Mouse (Mus musculus): ENCODE measurements at regions not wholly inside any gene's neighbourhood (a gene's known extent, or its start where the extent isn't known, plus 50 kb on each side); places are given as distances from the start of the nearest gene placed in this dataset.

DNA sequence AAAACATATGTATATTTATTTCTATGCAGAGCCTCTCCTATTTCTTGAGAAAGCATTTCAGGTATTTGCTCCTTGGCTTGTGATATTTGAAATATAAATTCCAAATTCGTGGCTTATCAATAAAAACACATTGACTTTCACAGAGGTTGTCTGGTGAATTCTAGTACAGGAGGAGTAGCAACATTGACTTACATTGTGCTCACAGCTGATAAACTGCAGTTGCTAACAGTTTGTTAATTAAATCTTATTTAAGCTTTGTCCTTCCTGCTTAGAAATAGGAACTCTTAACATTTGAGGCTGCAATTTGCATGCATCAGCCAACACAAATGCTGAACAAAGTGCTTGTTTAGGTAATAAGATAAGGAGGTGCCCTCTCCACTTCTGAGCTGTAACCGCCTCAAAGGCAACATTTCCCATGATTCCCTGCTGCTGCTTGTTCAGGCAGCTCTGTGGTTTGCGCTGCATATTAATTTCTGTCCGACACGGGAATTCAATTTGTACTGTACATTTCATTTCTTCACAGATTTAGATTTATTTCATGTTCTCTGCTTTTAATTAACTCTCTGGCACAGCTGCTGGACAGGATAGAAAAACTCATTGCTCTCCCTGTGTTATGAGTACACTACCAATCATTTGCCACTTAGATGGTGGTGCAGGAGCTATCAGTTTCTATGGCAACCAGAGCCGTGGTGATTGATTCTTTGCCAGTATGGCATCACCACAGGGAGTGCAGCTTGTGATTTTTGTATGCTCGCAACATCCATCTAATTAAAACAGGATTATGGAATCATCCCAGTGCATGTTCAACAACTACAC lies 219.0 kb downstream of the Zfp352 start:
- 19% methylated on average over 7 of the region's 7 CpGs for WGBS
- Histone ChIP-seq H3K4me3 (replicated peaks; ENCODE audit: low read length) (peak overlapping the region; percentile 24; the same call in 1 of the 2 replicates), H3K9ac (replicated peaks; ENCODE audit: low read depth, low read length) (no peak overlapping the region), H3K9me3 (ENCODE audit: control insufficient read depth, low read length) (no peaks in the 10 kb centered on the region), H3K27ac (ENCODE audit: low read length) (peak overlapping the region; percentile 59), H3K36me3 (ENCODE audit: control insufficient read depth, insufficient read depth) (no peaks in the 10 kb centered on the region), H3K27me3 (replicated peaks; ENCODE audit: control insufficient read depth, insufficient read depth, low read length) (no peaks in the 10 kb centered on the region), H3K4me1 (replicated peaks; ENCODE audit: control insufficient read depth, insufficient read depth, low read length) (peaks cover 9% of the 10 kb centered on the region), H3K4me2 (ENCODE audit: low read length) (peak overlapping the region; percentile 50)
- peak; percentile 97 for ATAC-seq

DNA sequence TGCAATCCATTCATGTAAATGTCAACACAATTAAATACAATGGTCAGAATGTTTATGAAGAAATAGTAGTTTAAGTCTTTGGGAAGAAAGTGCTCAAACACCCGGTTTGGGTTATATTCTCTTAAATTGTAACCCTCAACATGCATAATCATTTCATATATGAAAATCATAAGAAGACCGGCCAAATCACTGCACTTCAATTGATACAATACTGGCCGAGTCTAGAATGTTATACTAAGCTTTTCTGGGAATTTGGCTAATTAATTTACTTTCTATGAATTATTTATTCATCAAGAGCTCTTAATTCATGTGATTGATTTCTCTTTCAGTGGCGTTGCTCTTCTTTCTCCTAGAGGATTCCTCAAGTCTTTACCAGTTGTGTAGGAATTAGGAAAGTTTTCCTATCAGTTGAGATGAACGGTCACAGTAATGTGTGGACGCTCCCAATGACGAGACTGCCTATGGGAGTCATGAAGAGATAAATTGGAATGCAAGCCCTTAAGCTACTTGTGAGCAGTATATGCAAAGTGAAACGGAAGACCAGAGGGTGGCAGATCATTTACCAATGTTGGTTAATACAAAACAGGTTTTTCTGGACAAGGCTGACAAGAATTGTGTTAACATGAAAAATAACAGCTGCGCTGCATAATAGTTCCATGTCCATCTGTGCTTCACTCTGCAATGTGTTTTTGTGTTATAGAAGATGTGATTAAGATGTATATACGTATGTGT lies 219.7 kb downstream of the Zfp352 start:
- H3K4me3 ChIP-seq (replicated peaks; ENCODE audit: low read length): no peak overlapping the region
- WGBS: 40% methylated on average over 10 of the region's 10 CpGs
- no peaks in the 10 kb centered on the region for H3K27me3 ChIP-seq (replicated peaks; ENCODE audit: control insufficient read depth, insufficient read depth, low read length)
- peak overlapping the region; percentile 50 for H3K4me2 ChIP-seq (ENCODE audit: low read length)
- no peak overlapping the region for H3K9ac ChIP-seq (replicated peaks; ENCODE audit: low read depth, low read length)
- ATAC-seq: peak; percentile 54
- H3K27ac ChIP-seq (ENCODE audit: low read length): no peak overlapping the region; the same call in 1 of the 2 replicates
- no peaks in the 10 kb centered on the region for H3K36me3 ChIP-seq (ENCODE audit: control insufficient read depth, insufficient read depth)
- H3K4me1 ChIP-seq (replicated peaks; ENCODE audit: control insufficient read depth, insufficient read depth, low read length): peaks cover 9% of the 10 kb centered on the region
- no peaks in the 10 kb centered on the region for H3K9me3 ChIP-seq (ENCODE audit: control insufficient read depth, low read length)

DNA sequence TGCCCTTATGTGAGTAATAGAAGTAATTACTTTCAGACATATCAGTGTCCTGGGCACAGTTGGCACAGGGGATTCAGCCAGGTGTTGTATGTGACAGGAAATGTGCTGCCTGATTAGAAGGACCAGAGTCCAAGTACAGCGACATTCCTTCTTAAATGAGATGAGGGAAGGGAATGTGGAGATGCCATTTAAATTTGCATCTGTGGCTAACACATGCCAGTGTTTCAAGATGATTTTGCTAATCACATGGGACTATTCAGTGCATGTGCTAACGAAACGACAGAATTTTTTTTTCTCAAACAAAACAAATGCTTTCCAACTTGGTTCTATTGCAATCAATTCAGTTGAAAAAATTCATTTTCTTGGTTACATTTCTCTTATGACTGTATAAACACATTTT lies 226.6 kb downstream of the Zfp352 start:
- Histone ChIP-seq H3K9me3 (ENCODE audit: control insufficient read depth, low read length) (no peaks in the 10 kb centered on the region), H3K4me1 (replicated peaks; ENCODE audit: control insufficient read depth, insufficient read depth, low read length) (peaks cover 2% of the 10 kb centered on the region; the same call in 1 of the 2 replicates), H3K4me2 (ENCODE audit: low read length) (no peak overlapping the region), H3K36me3 (ENCODE audit: control insufficient read depth, insufficient read depth) (no peaks in the 10 kb centered on the region), H3K27me3 (replicated peaks; ENCODE audit: control insufficient read depth, insufficient read depth, low read length) (no peaks in the 10 kb centered on the region), H3K27ac (ENCODE audit: low read length) (no peak overlapping the region), H3K9ac (replicated peaks; ENCODE audit: low read depth, low read length) (no peak overlapping the region), H3K4me3 (replicated peaks; ENCODE audit: low read length) (no peak overlapping the region)
- 22% methylated on average over 3 of the region's 3 CpGs for WGBS
- ATAC-seq: peak; percentile 84

DNA sequence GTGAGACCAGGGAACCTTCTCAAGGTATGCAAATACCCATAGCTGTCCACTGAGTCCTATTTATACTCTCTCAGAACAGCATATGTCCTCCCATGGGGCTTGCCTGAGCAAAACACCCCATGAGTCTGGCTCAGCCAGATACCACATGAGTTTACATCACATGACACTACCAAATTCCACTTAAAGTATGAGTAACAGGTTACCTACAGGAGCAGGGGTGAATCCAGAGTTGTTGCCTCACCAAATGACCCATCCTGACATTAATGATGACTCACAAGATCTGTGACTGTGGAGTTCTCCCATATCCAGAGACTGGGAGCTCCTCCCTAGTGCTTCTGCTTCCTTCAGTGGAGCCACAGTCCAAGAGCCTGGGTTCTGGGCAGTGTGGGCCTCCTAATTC lies 234.0 kb downstream of the Zfp352 start:
- no peak overlapping the region for H3K9ac ChIP-seq (replicated peaks; ENCODE audit: low read depth, low read length)
- H3K36me3 ChIP-seq (ENCODE audit: control insufficient read depth, insufficient read depth): no peaks in the 10 kb centered on the region
- H3K4me3 ChIP-seq (replicated peaks; ENCODE audit: low read length): no peak overlapping the region
- H3K9me3 ChIP-seq (ENCODE audit: control insufficient read depth, low read length): no peaks in the 10 kb centered on the region
- H3K4me2 ChIP-seq (ENCODE audit: low read length): no peak overlapping the region
- no peak overlapping the region for H3K27ac ChIP-seq (ENCODE audit: low read length)
- no peaks in the 10 kb centered on the region for H3K4me1 ChIP-seq (replicated peaks; ENCODE audit: control insufficient read depth, insufficient read depth, low read length)
- no peaks in the 10 kb centered on the region for H3K27me3 ChIP-seq (replicated peaks; ENCODE audit: control insufficient read depth, insufficient read depth, low read length)
- no peak for ATAC-seq

DNA sequence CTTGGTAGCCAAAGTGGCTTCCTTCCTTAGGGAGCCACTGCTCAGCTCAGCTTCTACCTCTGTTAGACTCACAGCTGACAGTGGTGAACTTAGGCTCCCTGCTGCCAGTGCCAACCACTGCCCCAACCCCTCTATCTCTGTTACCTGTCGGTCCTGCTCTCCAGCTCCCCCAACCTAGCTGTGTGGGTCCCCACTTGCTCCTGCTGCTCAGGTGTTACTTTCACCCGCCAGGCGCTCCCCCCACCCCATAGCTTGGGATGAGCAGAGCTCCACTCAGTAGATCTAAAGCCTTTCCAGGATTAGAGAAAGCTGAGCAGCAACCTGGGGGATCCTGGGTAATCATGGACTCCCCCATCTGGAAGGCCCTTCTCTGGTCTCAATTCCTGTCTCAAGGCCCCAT lies 234.4 kb downstream of the Zfp352 start:
- H3K4me2 ChIP-seq (ENCODE audit: low read length): no peak overlapping the region
- no peaks in the 10 kb centered on the region for H3K4me1 ChIP-seq (replicated peaks; ENCODE audit: control insufficient read depth, insufficient read depth, low read length)
- H3K4me3 ChIP-seq (replicated peaks; ENCODE audit: low read length): no peak overlapping the region
- no peaks in the 10 kb centered on the region for H3K27me3 ChIP-seq (replicated peaks; ENCODE audit: control insufficient read depth, insufficient read depth, low read length)
- H3K27ac ChIP-seq (ENCODE audit: low read length): no peak overlapping the region
- no peaks in the 10 kb centered on the region for H3K9me3 ChIP-seq (ENCODE audit: control insufficient read depth, low read length)
- 81% methylated on average over 3 of the region's 3 CpGs for WGBS
- no peak for ATAC-seq
- H3K36me3 ChIP-seq (ENCODE audit: control insufficient read depth, insufficient read depth): no peaks in the 10 kb centered on the region
- no peak overlapping the region for H3K9ac ChIP-seq (replicated peaks; ENCODE audit: low read depth, low read length)

DNA sequence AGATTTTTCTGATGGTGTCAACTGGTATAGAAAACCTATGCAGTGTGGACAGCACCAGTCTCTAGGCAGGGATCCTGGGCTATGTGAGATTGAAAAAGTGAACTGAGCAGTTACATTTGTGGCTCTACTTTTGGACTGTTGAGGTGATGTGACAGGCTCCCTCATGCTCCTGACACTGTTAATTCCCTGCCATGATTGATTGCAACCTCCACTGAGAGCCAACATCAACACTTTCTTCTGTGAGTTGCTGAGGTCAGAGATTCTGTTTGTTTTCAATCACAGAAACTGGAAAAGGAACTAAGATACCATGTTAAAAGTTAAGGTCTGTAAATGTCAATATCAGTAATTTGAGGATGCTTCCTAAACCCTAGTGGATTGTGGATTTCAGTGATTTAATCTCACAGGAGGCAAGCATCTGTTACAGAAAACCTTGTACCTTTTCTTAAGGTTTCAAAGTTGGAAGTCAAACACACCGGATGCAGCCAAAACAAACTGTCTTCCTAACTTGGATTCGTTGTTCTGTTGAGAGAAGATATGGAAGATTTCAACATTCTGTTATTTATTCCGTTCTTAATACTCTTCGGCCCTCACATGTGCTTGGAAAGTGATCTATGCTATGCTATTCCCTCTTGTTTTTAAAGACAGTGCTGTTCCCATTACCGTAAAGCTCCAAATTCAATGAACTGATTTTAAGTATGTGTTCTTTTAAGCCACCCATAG lies 278.4 kb downstream of the Zfp352 start:
- ATAC-seq: no peak
- Histone ChIP-seq H3K9ac (replicated peaks; ENCODE audit: low read depth, low read length) (no peak overlapping the region), H3K4me1 (replicated peaks; ENCODE audit: control insufficient read depth, insufficient read depth, low read length) (no peaks in the 10 kb centered on the region), H3K27me3 (replicated peaks; ENCODE audit: control insufficient read depth, insufficient read depth, low read length) (no peaks in the 10 kb centered on the region), H3K27ac (ENCODE audit: low read length) (no peak overlapping the region), H3K4me2 (ENCODE audit: low read length) (no peak overlapping the region), H3K4me3 (replicated peaks; ENCODE audit: low read length) (no peak overlapping the region), H3K9me3 (ENCODE audit: control insufficient read depth, low read length) (no peaks in the 10 kb centered on the region), H3K36me3 (ENCODE audit: control insufficient read depth, insufficient read depth) (no peaks in the 10 kb centered on the region)
- 91% methylated on average over 5 of the region's 5 CpGs for WGBS

Measured in forebrain, embryonic 16.5 days (tissue).